Mouse (Mus musculus) colon, adult 2 months (tissue): Measurements from ENCODE around the gene Rab19. TPM values are rescaled to one million over a fixed set of nuclear protein-coding genes. Genes with fewer than 3 reads are reported as not detected.

ENCODE experiments used
- polyA plus RNA-seq: library from polyadenylated mRNA; depleted of rRNA; stranded (reverse); fragments of >200 nt; gene quantifications from 2 replicates; pipeline ENCODE4 v1.2.3, GENCODE M21; 2012; rRNA removed

Rab19 gene
- polyA plus RNA-seq = 4.3 and 4.6 TPM in 2 replicates

GRCm38 (mm10) chr6:39381125-39381880, at the start of gene Rab19:
Gene Rab19 (plus strand): TSS chr6:39381175.

GRCm38 (mm10) chr6:39377311-39377827, 3.6 kb upstream of the Rab19 start, which contains the start of gene Slc37a3:
Gene Slc37a3 (minus strand): TSS chr6:39377675.

GRCm38 (mm10) chr6:39419851-39420721, 39.1 kb downstream of the Rab19 start, which contains the start of gene Mkrn1:
Gene Mkrn1 (minus strand): TSS chr6:39420462.

Other genes starting within 250 kb of the Rab19 start
- gene Kdm7a, start 174.4 kb upstream of the Rab19 start, polyA plus RNA-seq = 2.6 and 3.2 TPM in 2 replicates
- gene Slc37a3, start 3.5 kb upstream of the Rab19 start, polyA plus RNA-seq = 20.3 and 23.8 TPM in 2 replicates
- 117 and 142 TPM in 2 replicates for gene Mkrn1, start 39.3 kb downstream of the Rab19 start, polyA plus RNA-seq
- gene Dennd2a, start 176.7 kb downstream of the Rab19 start, polyA plus RNA-seq = 8.2 and 8.5 TPM in 2 replicates
- 14.7 and 16.3 TPM in 2 replicates for gene Adck2, start 192.7 kb downstream of the Rab19 start, polyA plus RNA-seq
- 0.38 and 0.76 TPM in 2 replicates for gene Gm42420, start 204.6 kb downstream of the Rab19 start, polyA plus RNA-seq
- 313 and 572 TPM in 2 replicates for gene Ndufb2, start 211.4 kb downstream of the Rab19 start, polyA plus RNA-seq